Comparison of ENCODE assay signal across 1 mouse cellular context in genomic region chr17:35226561-35227046, GRCm38 (mm10).
TF ChIP-seq lines count a peak whose summit lies in the region.

No protein-coding gene starts in this region.

TF ChIP-seq in CH12.LX, 34 proteins besides CTCF, POLR2A, EP300 and RAD21:
- 0 out of 2 replicates have a peak, but pooled peaks have one; percentile 43 for TF ChIP-seq MAFK (IDR thresholded peaks at IDR 0.05; ENCODE audit: insufficient replicate concordance, low read length)
- TF ChIP-seq ELF1 (IDR thresholded peaks at IDR 0.05; ENCODE audit: low read depth, low read length) = peak; percentile 30; the same call in 1 of the 2 replicates
- peak; percentile 74 for TF ChIP-seq MYC (IDR thresholded peaks at IDR 0.05; ENCODE audit: low read depth, low read length)
- TF ChIP-seq UBTF (IDR thresholded peaks at IDR 0.05; ENCODE audit: low read depth, low read length) = peak; percentile 71; the same call in 1 of the 2 replicates
- TF ChIP-seq TCF12 (IDR thresholded peaks at IDR 0.05; ENCODE audit: low read depth, low read length) = peak; percentile 52
- no peak for TF ChIP-seq HCFC1 (IDR thresholded peaks at IDR 0.05; ENCODE audit: low read depth, low read length)
- no peak for TF ChIP-seq NELFE (IDR thresholded peaks at IDR 0.05; ENCODE audit: low read depth, low read length)
- peak; percentile 53; the same call in 1 of the 2 replicates for TF ChIP-seq MAX (IDR thresholded peaks at IDR 0.05; ENCODE audit: low read length)
- no peak for TF ChIP-seq USF1 (IDR thresholded peaks at IDR 0.05; ENCODE audit: low read depth, low read length)
- peak; percentile 76 for TF ChIP-seq IRF4 (IDR thresholded peaks at IDR 0.05; ENCODE audit: low read depth, low read length)
- no peak for TF ChIP-seq USF2 (conservative IDR thresholded peaks at IDR 0.05; ENCODE audit: low read depth, low read length)
- peak; percentile 79 for TF ChIP-seq MEF2A (IDR thresholded peaks at IDR 0.05; ENCODE audit: borderline replicate concordance, low read depth, low read length)
- no peak for TF ChIP-seq E2F4 (IDR thresholded peaks at IDR 0.05; ENCODE audit: insufficient replicate concordance, low read depth, low read length)
- TF ChIP-seq PAX5 (IDR thresholded peaks at IDR 0.05; ENCODE audit: low read length) = no peak
- TF ChIP-seq SIN3A (IDR thresholded peaks at IDR 0.05; ENCODE audit: low read length) = peak; percentile 60; the same call in 1 of the 2 replicates
- TF ChIP-seq MAZ (IDR thresholded peaks at IDR 0.05; ENCODE audit: low read depth, low read length) = no peak
- no peak for TF ChIP-seq GABPA (IDR thresholded peaks at IDR 0.05; ENCODE audit: insufficient replicate concordance, low read depth, low read length)
- TF ChIP-seq SMC3 (IDR thresholded peaks at IDR 0.05; ENCODE audit: low read depth, low read length) = peak; percentile 14; the same call in 1 of the 2 replicates
- TF ChIP-seq CHD1 (IDR thresholded peaks at IDR 0.05; ENCODE audit: low read depth, low read length) = no peak
- no peak for TF ChIP-seq TBP (conservative IDR thresholded peaks at IDR 0.05; ENCODE audit: low read depth, low read length)
- 0 out of 2 replicates have a peak, but pooled peaks have one; percentile 6 for TF ChIP-seq NRF1 (IDR thresholded peaks at IDR 0.05; ENCODE audit: low read depth, low read length)
- peak; percentile 85 for TF ChIP-seq ETS1 (conservative IDR thresholded peaks at IDR 0.05; ENCODE audit: low read depth, low read length)
- peak; percentile 58 for TF ChIP-seq JUN (IDR thresholded peaks at IDR 0.05; ENCODE audit: insufficient read depth, low read depth, low read length)
- TF ChIP-seq ZNF384 (IDR thresholded peaks at IDR 0.05; ENCODE audit: low read depth, low read length) = no peak
- TF ChIP-seq KAT2A (IDR thresholded peaks at IDR 0.05; ENCODE audit: insufficient replicate concordance, low read length) = no peak
- peak; percentile 98 for TF ChIP-seq BHLHE40 (IDR thresholded peaks at IDR 0.05; ENCODE audit: low read depth, low read length)
- TF ChIP-seq RCOR1 (conservative IDR thresholded peaks at IDR 0.05; ENCODE audit: low read depth, low read length) = 0 out of 2 replicates have a peak, but pooled peaks have one; percentile 48
- no peak for TF ChIP-seq ZC3H11A (IDR thresholded peaks at IDR 0.05; ENCODE audit: low read depth, low read length)
- peak; percentile 25; the same call in 1 of the 2 replicates for TF ChIP-seq CHD2 (IDR thresholded peaks at IDR 0.05; ENCODE audit: low read length)
- TF ChIP-seq JUND (conservative IDR thresholded peaks at IDR 0.05; ENCODE audit: low read depth, low read length) = peak; percentile 78
- TF ChIP-seq ZMIZ1 (IDR thresholded peaks at IDR 0.05; ENCODE audit: low read depth, low read length) = no peak
- peak; percentile 24; the same call in 1 of the 2 replicates for TF ChIP-seq MXI1 (IDR thresholded peaks at IDR 0.05; ENCODE audit: low read depth, low read length)
- no peak for TF ChIP-seq ZKSCAN1 (IDR thresholded peaks at IDR 0.05; ENCODE audit: borderline replicate concordance, low read depth, low read length)
- no peak for TF ChIP-seq POLR2AphosphoS2 (IDR thresholded peaks at IDR 0.05; ENCODE audit: low read depth, low read length)
